In the genomic region with DNA sequence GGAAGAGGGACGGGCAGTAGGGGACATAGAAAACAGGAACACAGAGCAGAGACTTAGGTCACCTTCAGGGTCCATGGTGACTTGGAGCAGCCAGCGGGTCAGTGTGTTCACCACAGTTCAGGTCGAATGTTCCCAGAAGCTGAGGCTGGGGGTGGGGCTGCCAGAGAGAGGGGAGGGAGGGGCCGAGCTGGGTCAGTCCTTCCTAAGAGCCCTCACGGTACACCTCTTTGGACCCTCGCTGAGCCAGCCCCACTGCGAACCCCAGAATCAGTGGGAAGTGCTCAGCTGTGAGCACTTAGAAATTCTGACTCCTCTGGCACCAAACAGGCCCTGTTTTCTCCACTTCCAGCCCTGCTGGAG, we compare ENCODE assay signal across 10 mouse cellular contexts. TPM values are rescaled to one million over a fixed set of nuclear protein-coding genes. Genes with fewer than 3 reads are reported as not detected.
DNase-seq lines count a peak whose midpoint lies in the region; ATAC-seq and TF ChIP-seq lines count a peak whose summit lies in the region.
"Had no signal": no experiment of that assay in that cellular context is flagged by ENCODE, and none has a peak within 500 bp of the region (broad histone marks: within the 10 kb centered on the region; RNA-seq: fewer than 3 reads in every experiment).

A gene (minus strand): TSS at position 316 of the 360 bp plus-strand sequence.

- 3% methylated on average over 7 of the region's 7 CpGs for WGBS in hindbrain, embryonic 10.5 days
- 11% methylated on average over 7 of the region's 7 CpGs for WGBS in hindbrain, postnatal 0 days
- 14% methylated on average over 7 of the region's 7 CpGs for WGBS in kidney, embryonic 15.5 days
- 28% methylated on average over 7 of the region's 7 CpGs for WGBS in liver, postnatal 0 days (ENCODE audit: insufficient replicate concordance)

- ATAC-seq in hindbrain, postnatal 0 days = no peak
- ATAC-seq in kidney, embryonic 15.5 days (replicated peaks; ENCODE audit: low FRiP score) = no peak; the same call in 1 of the 2 replicates
- peak; percentile 78 for ATAC-seq in liver, postnatal 0 days

- DNase-seq in hindbrain, embryonic 10.5 days (ENCODE audit: low spot score) = peak; percentile 33
- no peak for DNase-seq in hindbrain, postnatal 0 days (ENCODE audit: low spot score)
- peak; percentile 51 for DNase-seq in embryo, embryonic 9.5 days (ENCODE audit: extremely low spot score)
- DNase-seq in liver, postnatal 0 days = peak; percentile 70
- no peak for DNase-seq in left cerebral cortex, adult 8-10 months (ENCODE audit: low spot score in 2 of 2)
- no peak for DNase-seq in lung, postnatal 10 days
- no peak for DNase-seq in adrenal gland, adult 8-10 months
- DNase-seq: cerebellum, adult 11-12 months had no signal

- no peaks in the 10 kb centered on the region for H3K36me3 ChIP-seq in hindbrain, embryonic 10.5 days
- no peaks in the 10 kb centered on the region for H3K36me3 ChIP-seq in hindbrain, postnatal 0 days (ENCODE audit: insufficient read depth, low read length)
- no peaks in the 10 kb centered on the region for H3K36me3 ChIP-seq in kidney, embryonic 15.5 days
- H3K36me3 ChIP-seq in liver, postnatal 0 days (replicated peaks; ENCODE audit: insufficient read depth, low read length) = no peaks in the 10 kb centered on the region

- H3K4me1 ChIP-seq in hindbrain, embryonic 10.5 days (replicated peaks) = peaks cover 36% of the 10 kb centered on the region
- H3K4me1 ChIP-seq in hindbrain, postnatal 0 days (ENCODE audit: insufficient read depth, low read length) = no peaks in the 10 kb centered on the region
- H3K4me1 ChIP-seq in kidney, embryonic 15.5 days = peaks cover 29% of the 10 kb centered on the region
- H3K4me1 ChIP-seq in liver, postnatal 0 days (ENCODE audit: insufficient read depth) = peaks cover 22% of the 10 kb centered on the region

- TF ChIP-seq CTCF in hindbrain, postnatal 0 days (IDR thresholded peaks at IDR 0.05; ENCODE audit: low read depth) = no peak
- TF ChIP-seq CTCF in liver, postnatal 0 days (IDR thresholded peaks at IDR 0.05; ENCODE audit: low read depth) = no peak

- H3K9me3 ChIP-seq in hindbrain, embryonic 10.5 days = peaks cover 7% of the 10 kb centered on the region; the same call in 1 of the 2 replicates
- H3K9me3 ChIP-seq in hindbrain, postnatal 0 days (ENCODE audit: low read length) = no peaks in the 10 kb centered on the region
- 0 out of 2 replicates have a peak, but pooled peaks cover 6% of the 10 kb centered on the region for H3K9me3 ChIP-seq in kidney, embryonic 15.5 days (replicated peaks)
- H3K9me3 ChIP-seq in liver, postnatal 0 days (ENCODE audit: low read length) = peaks cover 6% of the 10 kb centered on the region; the same call in 1 of the 2 replicates

- 0 out of 2 replicates have a peak, but pooled peaks have one; percentile 33 for TF ChIP-seq EP300 in liver, postnatal 0 days (IDR thresholded peaks at IDR 0.05; ENCODE audit: low read depth)

- H3K4me2 ChIP-seq in hindbrain, postnatal 0 days (ENCODE audit: low read depth, low read length) = no peak within 1 kb of the TSS
- peak within 1 kb of the TSS; percentile 43 for H3K4me2 ChIP-seq in kidney, embryonic 15.5 days
- H3K4me2 ChIP-seq in liver, postnatal 0 days (ENCODE audit: low read depth, low read length) = peak within 1 kb of the TSS; percentile 64

- H3K4me3 ChIP-seq in hindbrain, embryonic 10.5 days = peak within 1 kb of the TSS; percentile 34
- no peak within 1 kb of the TSS for H3K4me3 ChIP-seq in hindbrain, postnatal 0 days (ENCODE audit: low read length)
- H3K4me3 ChIP-seq in kidney, embryonic 15.5 days (replicated peaks) = peak within 1 kb of the TSS; percentile 28
- H3K4me3 ChIP-seq in liver, postnatal 0 days (ENCODE audit: low read depth, low read length) = peak within 1 kb of the TSS; percentile 48

- no peak within 1 kb of the TSS for H3K9ac ChIP-seq in hindbrain, postnatal 0 days (replicated peaks; ENCODE audit: low read length)
- H3K9ac ChIP-seq in kidney, embryonic 15.5 days = peak within 1 kb of the TSS; percentile 26; the same call in 1 of the 2 replicates
- peak within 1 kb of the TSS; percentile 68 for H3K9ac ChIP-seq in liver, postnatal 0 days (replicated peaks)

- H3K27ac ChIP-seq in hindbrain, embryonic 10.5 days = peak within 1 kb of the TSS; percentile 72
- H3K27ac ChIP-seq in hindbrain, postnatal 0 days = no peak within 1 kb of the TSS
- peak within 1 kb of the TSS; percentile 82 for H3K27ac ChIP-seq in kidney, embryonic 15.5 days
- peak within 1 kb of the TSS; percentile 97 for H3K27ac ChIP-seq in liver, postnatal 0 days (ENCODE audit: low read depth)

- H3K27me3 ChIP-seq in hindbrain, embryonic 10.5 days (ENCODE audit: insufficient read depth, poor library complexity, severe bottlenecking) = peaks cover 42% of the 10 kb centered on the region
- peaks cover 17% of the 10 kb centered on the region for H3K27me3 ChIP-seq in hindbrain, postnatal 0 days (ENCODE audit: insufficient read depth, low read length)
- peaks cover 34% of the 10 kb centered on the region for H3K27me3 ChIP-seq in kidney, embryonic 15.5 days
- no peaks in the 10 kb centered on the region for H3K27me3 ChIP-seq in liver, postnatal 0 days (ENCODE audit: insufficient read depth, low read length)

RNA-seq across cellular contexts. Expression of the gene that starts here (rescaled TPM):
- polyA plus RNA-seq in hindbrain, embryonic 10.5 days (2016; fragmentation: Nextera tagmentation; extraction: Ambion mirVana) = 2.6 and 4.9 TPM in 2 replicates
- 1.0 and 2.0 TPM in 2 replicates for total RNA-seq in hindbrain, postnatal 0 days (2014; rRNA removed)
- 1.7 and 1.8 TPM in 2 replicates for polyA plus RNA-seq in hindbrain, postnatal 0 days (2015; fragmentation: Nextera tagmentation; extraction: Ambion mirVana)
- 16.7 and 19.0 TPM in 2 replicates for polyA plus RNA-seq in kidney, embryonic 15.5 days (2015; fragmentation: Nextera tagmentation; extraction: Ambion mirVana)
- 148 and 151 TPM in 2 replicates for polyA plus RNA-seq in liver, postnatal 0 days (2015; fragmentation: Nextera tagmentation; extraction: Ambion mirVana)
- under 1 TPM in 3 of 4 experiments, not detected in 1; 0.19 to 0.50 (median 0.28) TPM for total RNA-seq in left cerebral cortex, adult 8-10 months (2022)
- total RNA-seq in adrenal gland, adult 8-10 months (2022) = under 1 TPM; 0.12 to 0.83 (median 0.31) TPM
- total RNA-seq: heart, adult 8-10 months had no signal

Comparison
In these comparisons a context has a peak if more than half of its experiments do, and no peak if none do; other contexts are left out.
1. DNase-seq: peak in hindbrain, embryonic 10.5 days (single experiment), embryo, embryonic 9.5 days (single experiment) and liver, postnatal 0 days (single experiment); none in hindbrain, postnatal 0 days (single experiment), left cerebral cortex, adult 8-10 months (0 of 2), lung, postnatal 10 days (single experiment) and adrenal gland, adult 8-10 months (single experiment).